Mouse (Mus musculus) forebrain, embryonic 14.5 days (tissue): ENCODE data around the gene Olfr199. TPM values are rescaled to one million over a fixed set of nuclear protein-coding genes. Genes with fewer than 3 reads are reported as not detected.
"Not testable (repeated sequence)": the region's sequence is repeated elsewhere in the genome, so short reads cannot be mapped to it uniquely, and the experiment has no call there.

Experiments used
- ATAC-seq: fragments of 200-750 bp; cut with Nextera tagmentation; 2 replicates; pipeline ENCODE4 v1.8.0; 2017; ENCODE audit warnings: mild to moderate bottlenecking, moderate library complexity
- DNase-seq: peaks from one replicate; pipeline ENCODE4 v3.0.0-alpha.2; 2015; ENCODE audit warnings: low spot score
- H3K27ac ChIP-seq: fragments of 300-500 bp; sonication (generic); 2 replicates; pipeline ENCODE4 v1.5.1; 2014; ENCODE audit warnings: low read depth, mild to moderate bottlenecking, control low read depth, low read length, moderate library complexity
- H3K27me3 ChIP-seq: fragments of 300-500 bp; sonication (generic); replicated peaks from 2 replicates; pipeline ENCODE4 v1.6.1; 2014; ENCODE audit warnings: low read length, control low read depth, mixed read lengths; ENCODE audit not compliant: control insufficient read depth, insufficient read depth
- H3K36me3 ChIP-seq: fragments of 300-500 bp; sonication (generic); 2 replicates; pipeline ENCODE4 v1.6.1; 2014; ENCODE audit warnings: low read length, control low read depth; ENCODE audit not compliant: control insufficient read depth, insufficient read depth
- H3K4me1 ChIP-seq: fragments of 300-500 bp; sonication (generic); 2 replicates; pipeline ENCODE4 v1.6.1; 2014; ENCODE audit warnings: antibody characterized with exemption, low read length, control low read depth; ENCODE audit not compliant: control insufficient read depth, insufficient read depth
- H3K4me2 ChIP-seq: fragments of 300-500 bp; sonication (generic); 2 replicates; pipeline ENCODE4 v1.6.1; 2014; ENCODE audit warnings: mild to moderate bottlenecking, control low read depth, low read length
- H3K4me3 ChIP-seq: fragments of 300-500 bp; sonication (generic); 2 replicates; pipeline ENCODE4 v1.5.1; 2014; ENCODE audit warnings: low read depth, low read length, control low read depth
- H3K9ac ChIP-seq: fragments of 300-500 bp; sonication (generic); 2 replicates; pipeline ENCODE4 v1.6.1; 2014; ENCODE audit warnings: mild to moderate bottlenecking, low read length, control low read depth, moderate library complexity
- H3K9me3 ChIP-seq: fragments of 300-500 bp; sonication (generic); replicated peaks from 2 replicates; pipeline ENCODE4 v1.6.1; 2016; ENCODE audit warnings: low read length, control low read depth, mixed read lengths; ENCODE audit not compliant: control insufficient read depth
- WGBS: fragments of 180-500 bp; shearing (Covaris S2); extraction: QIAGEN DNeasy Blood & Tissue Kit; methylation state at CpG from one replicate; pipeline ENCODE4 v1.1.7; 2014; 5-methylcytosine and 5-hydroxymethylcytosine counted together
- polyA plus RNA-seq: library from polyadenylated mRNA; unstranded; fragments of >200 nt; fragmentation: Nextera tagmentation; extraction: Ambion mirVana; gene quantifications from 2 replicates; pipeline ENCODE4 v1.2.1, GENCODE M21; 2014

Gene Olfr199
- polyA plus RNA-seq, result not detected in 2 replicates

DNA sequence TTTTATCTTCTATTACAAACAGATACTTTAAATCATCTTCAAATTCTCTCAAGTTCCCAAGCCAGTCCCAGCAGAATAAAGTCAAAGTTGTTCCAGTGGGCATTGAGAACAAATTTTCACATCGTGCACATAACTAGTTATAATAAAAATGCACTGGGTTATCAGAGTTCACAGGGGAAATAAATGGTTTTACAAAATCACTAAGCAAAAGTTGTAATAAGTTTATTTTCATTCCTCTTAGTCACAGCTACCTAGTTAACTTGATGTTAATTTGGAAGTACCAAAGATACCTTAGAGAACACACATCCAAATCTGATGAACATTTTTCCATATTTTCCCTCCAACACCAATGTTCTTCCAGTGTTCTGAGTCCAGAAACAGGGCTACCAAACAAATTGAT, at the start of gene Olfr199:
Gene Olfr199 (minus strand): TSS at position 101 of the 400 bp plus-strand sequence.
- not testable (repeated sequence) for H3K4me1 ChIP-seq, H3K36me3 ChIP-seq, H3K9ac ChIP-seq, DNase-seq, H3K27ac ChIP-seq, H3K9me3 ChIP-seq, H3K4me3 ChIP-seq, H3K4me2 ChIP-seq, H3K27me3 ChIP-seq, ATAC-seq
- WGBS, result 78% methylated on average over 1 of the region's 1 CpGs

- H3K4me2 ChIP-seq, H3K27me3 ChIP-seq, H3K4me3 ChIP-seq, H3K9ac ChIP-seq, H3K4me1 ChIP-seq, H3K27ac ChIP-seq, ATAC-seq, H3K9me3 ChIP-seq, H3K36me3 ChIP-seq, DNase-seq: not testable (repeated sequence)
- 81% methylated on average over 4 of the region's 4 CpGs for WGBS
Measured at GRCm38 (mm10) chr16:59269097-59269496, 49.5 kb upstream of the Olfr199 start.

DNA sequence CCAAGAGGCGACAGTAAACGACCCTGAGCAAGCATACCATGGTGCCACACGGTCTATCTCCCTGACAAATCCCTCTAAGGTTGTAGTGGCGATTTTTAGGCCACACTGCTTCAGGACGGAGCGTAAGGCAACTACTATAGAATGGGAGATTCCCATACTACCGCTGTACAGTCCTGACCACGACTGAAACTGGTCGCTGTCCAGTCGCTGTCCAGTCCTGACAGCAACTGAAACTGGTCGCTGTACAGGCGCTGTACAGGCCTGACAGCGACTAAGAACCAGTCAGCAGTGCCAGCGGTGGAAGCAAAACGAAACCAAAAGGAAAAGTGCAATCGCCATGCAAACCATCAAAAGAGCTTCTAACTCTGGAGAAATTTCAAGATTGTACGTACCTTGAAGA, 30.1 kb upstream of the Olfr199 start:
- no peak overlapping the region for H3K9ac ChIP-seq
- DNase-seq (no peak), ATAC-seq (no peak)
- no peaks in the 10 kb centered on the region for H3K4me1 ChIP-seq
- no peak overlapping the region for H3K4me3 ChIP-seq
- 87% methylated on average over 17 of the region's 17 CpGs for WGBS
- no peak overlapping the region for H3K4me2 ChIP-seq
- no peaks in the 10 kb centered on the region for H3K36me3 ChIP-seq
- H3K27me3 ChIP-seq, result no peaks in the 10 kb centered on the region
- no peak overlapping the region for H3K27ac ChIP-seq
- H3K9me3 ChIP-seq, result no peaks in the 10 kb centered on the region

DNA sequence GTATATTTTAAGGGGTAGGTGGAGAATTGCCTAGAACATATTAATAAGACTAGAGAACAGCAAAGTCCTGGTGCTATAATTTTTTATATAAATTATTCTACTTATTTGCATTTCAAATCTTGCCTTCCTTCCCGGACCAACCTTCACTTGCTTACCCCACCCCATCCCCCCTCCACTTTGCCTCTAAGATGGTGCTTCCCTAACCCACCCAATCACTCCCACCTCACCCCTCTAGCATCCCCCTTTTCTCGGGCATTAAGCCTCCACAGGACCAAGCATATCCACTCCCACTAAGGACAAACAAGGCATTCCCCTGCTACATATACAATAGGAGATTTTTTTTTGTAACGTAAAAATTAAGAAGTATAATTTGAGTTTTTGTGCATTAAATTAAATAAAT, 1.7 kb downstream of the Olfr199 start:
- 79% methylated on average over 3 of the region's 3 CpGs for WGBS
- H3K36me3 ChIP-seq, H3K4me1 ChIP-seq, H3K27me3 ChIP-seq, DNase-seq, H3K9ac ChIP-seq, H3K4me2 ChIP-seq, H3K4me3 ChIP-seq, H3K9me3 ChIP-seq, ATAC-seq, H3K27ac ChIP-seq: not testable (repeated sequence)

GRCm38 (mm10) chr16:59203433-59203832, 16.1 kb downstream of the Olfr199 start, which contains the start of gene Olfr198:
Olfr198 (minus strand) TSS chr16:59203533.
- H3K4me3 ChIP-seq, ATAC-seq, H3K27ac ChIP-seq, H3K9me3 ChIP-seq, H3K27me3 ChIP-seq, DNase-seq, H3K9ac ChIP-seq, H3K36me3 ChIP-seq, H3K4me2 ChIP-seq, H3K4me1 ChIP-seq: not testable (repeated sequence)
- WGBS, result 73% methylated on average over 1 of the region's 1 CpGs

- no peak within 1 kb of the TSS for H3K9ac ChIP-seq
- no peak within 1 kb of the TSS for H3K4me3 ChIP-seq
- H3K36me3 ChIP-seq, result no peaks in the 10 kb centered on the region
- no peak for ATAC-seq
- no peak within 1 kb of the TSS for H3K27ac ChIP-seq
- H3K4me1 ChIP-seq, result no peaks in the 10 kb centered on the region
- no peak within 1 kb of the TSS for H3K4me2 ChIP-seq
- WGBS, result 65% methylated on average over 3 of the region's 3 CpGs
- no peaks in the 10 kb centered on the region for H3K27me3 ChIP-seq
- DNase-seq, result no peak
- H3K9me3 ChIP-seq, result no peaks in the 10 kb centered on the region
Measured at GRCm38 (mm10) chr16:59170354-59170753, 49.2 kb downstream of the Olfr199 start, which contains the start of gene Olfr196. Olfr196 (minus strand) TSS chr16:59170454.

Other genes with a start within 250 kb of the Olfr199 start
- gene Olfr183, start 224.4 kb downstream of the Olfr199 start, polyA plus RNA-seq, result not detected in 2 replicates
- not detected in 2 replicates for gene Olfr186, start 189.5 kb downstream of the Olfr199 start, polyA plus RNA-seq
- gene Olfr187, start 180.0 kb downstream of the Olfr199 start, polyA plus RNA-seq, result not detected in 2 replicates
- not detected in 2 replicates for gene Olfr190, start 141.8 kb downstream of the Olfr199 start, polyA plus RNA-seq
- not detected in 2 replicates for gene Olfr191, start 129.9 kb downstream of the Olfr199 start, polyA plus RNA-seq
- gene Olfr193, start 107.9 kb downstream of the Olfr199 start, polyA plus RNA-seq, result not detected in 2 replicates
- not detected in 2 replicates for gene Olfr194, start 98.7 kb downstream of the Olfr199 start, polyA plus RNA-seq
- gene Olfr195, start 72.7 kb downstream of the Olfr199 start, polyA plus RNA-seq, result not detected in 2 replicates
- gene Olfr196, start 49.3 kb downstream of the Olfr199 start, polyA plus RNA-seq, result not detected in 2 replicates
- gene Olfr198, start 16.2 kb downstream of the Olfr199 start, polyA plus RNA-seq, result not detected in 2 replicates
- gene Olfr201, start 52.9 kb upstream of the Olfr199 start, polyA plus RNA-seq, result not detected in 2 replicates
- not detected in 2 replicates for gene Olfr202, start 67.0 kb upstream of the Olfr199 start, polyA plus RNA-seq
- gene Olfr203, start 79.1 kb upstream of the Olfr199 start, polyA plus RNA-seq, result not detected in 2 replicates
- not detected in 2 replicates for gene Olfr204, start 98.5 kb upstream of the Olfr199 start, polyA plus RNA-seq
- not detected in 2 replicates for gene Olfr205, start 111.4 kb upstream of the Olfr199 start, polyA plus RNA-seq
- gene Olfr206, start 129.5 kb upstream of the Olfr199 start, polyA plus RNA-seq, result not detected in 2 replicates
- not detected in 2 replicates for gene Olfr209, start 144.2 kb upstream of the Olfr199 start, polyA plus RNA-seq
- gene Gabrr3, start 187.6 kb upstream of the Olfr199 start, polyA plus RNA-seq, result 0.05 TPM in 1 of 2 replicates, not detected in the other